Mouse (Mus musculus) limb, embryonic 14.5 days (tissue): Measurements from ENCODE around the gene S100a5. TPM values are rescaled to one million over a fixed set of nuclear protein-coding genes. Genes with fewer than 3 reads are reported as not detected.
A peak's percentile ranks its signal among the peaks of the same experiment; 100 is the strongest.

Experiments used
- ATAC-seq: fragments of 200-750 bp; cut with Nextera tagmentation; 2 replicates; pipeline ENCODE4 v1.8.0; 2017; ENCODE audit warnings: low read depth, moderate number of reproducible peaks, moderate TSS enrichment; ENCODE audit not compliant: low FRiP score
- DNase-seq: peaks from one replicate; pipeline ENCODE4 v3.0.0-alpha.2; 2015; ENCODE audit warnings: low spot score
- H3K27ac ChIP-seq: fragments of 300-500 bp; sonication (generic); replicated peaks from 2 replicates; pipeline ENCODE4 v1.5.1; 2014; ENCODE audit warnings: low read depth, mild to moderate bottlenecking, low read length, moderate library complexity, mixed read lengths
- H3K27me3 ChIP-seq: fragments of 300-500 bp; sonication (generic); 2 replicates; pipeline ENCODE4 v1.6.1; 2014; ENCODE audit warnings: low read length, mixed read lengths; ENCODE audit not compliant: control insufficient read depth, insufficient read depth
- H3K36me3 ChIP-seq: fragments of 300-500 bp; sonication (generic); 2 replicates; pipeline ENCODE4 v1.6.1; 2014; ENCODE audit warnings: mild to moderate bottlenecking, low read length, moderate library complexity, mixed read lengths; ENCODE audit not compliant: control insufficient read depth, insufficient read depth
- H3K4me1 ChIP-seq: fragments of 300-500 bp; sonication (generic); 2 replicates; pipeline ENCODE4 v1.6.1; 2014; ENCODE audit warnings: antibody characterized with exemption, low read length, mixed read lengths; ENCODE audit not compliant: control insufficient read depth, insufficient read depth
- H3K4me2 ChIP-seq: fragments of 300-500 bp; sonication (generic); replicated peaks from 2 replicates; pipeline ENCODE4 v1.6.1; 2014; ENCODE audit warnings: low read depth, mild to moderate bottlenecking, low read length, moderate library complexity; ENCODE audit not compliant: severe bottlenecking
- H3K4me3 ChIP-seq: fragments of 300-500 bp; sonication (generic); replicated peaks from 2 replicates; pipeline ENCODE4 v1.5.1; 2014; ENCODE audit warnings: low read length
- H3K9ac ChIP-seq: fragments of 300-500 bp; sonication (generic); 2 replicates; pipeline ENCODE4 v1.6.1; 2014; ENCODE audit warnings: mild to moderate bottlenecking, low read depth, low read length, moderate library complexity; ENCODE audit not compliant: severe bottlenecking
- H3K9me3 ChIP-seq: fragments of 300-500 bp; sonication (generic); 2 replicates; pipeline ENCODE4 v1.6.1; 2016; ENCODE audit warnings: low read length; ENCODE audit not compliant: control insufficient read depth
- POLR2A ChIP-seq: fragments of 200-500 bp; IDR thresholded peaks from 2 replicates; pipeline ENCODE4 v1.8.0; 2012; ENCODE audit warnings: inconsistent platforms, mild to moderate bottlenecking, moderate library complexity, borderline replicate concordance; ENCODE audit not compliant: insufficient read depth, insufficient read length; ENCODE audit errors: extremely low read depth
- WGBS: fragments of 180-500 bp; shearing (Covaris S2); extraction: QIAGEN DNeasy Blood & Tissue Kit; methylation state at CpG from one replicate; pipeline ENCODE4 v1.1.7; 2014; 5-methylcytosine and 5-hydroxymethylcytosine counted together
- polyA plus RNA-seq, 2 experiments: library from polyadenylated mRNA; depleted of rRNA in 1 of 2; stranded (reverse) in 1 of 2; unstranded in 1 of 2; fragments of >200 nt; fragmentation: Nextera tagmentation in 1 of 2; extraction: Ambion mirVana in 1 of 2; gene quantifications; 2 replicates each; pipeline versions ENCODE4 v1.2.1 to v1.2.3; 2012 to 2014

The S100a5 gene
- polyA plus RNA-seq (2012; rRNA removed), result not detected in 2 replicates
- polyA plus RNA-seq (2014; fragmentation: Nextera tagmentation; extraction: Ambion mirVana), result not detected in 2 replicates

GRCm38 (mm10) chr3:90608223-90608622 lies at the start of gene S100a5:
TSS of gene S100a5 (plus strand) at chr3:90608523.
- DNase-seq, result no peak
- no peak within 1 kb of the TSS for H3K4me2 ChIP-seq
- peaks cover 41% of the 10 kb centered on the region for H3K4me1 ChIP-seq
- no peaks in the 10 kb centered on the region for H3K36me3 ChIP-seq
- ATAC-seq, result no peak
- no peak within 1 kb of the TSS for H3K4me3 ChIP-seq
- 77% methylated on average over 3 of the region's 3 CpGs for WGBS
- H3K9me3 ChIP-seq, result no peaks in the 10 kb centered on the region
- no peak within 1 kb of the TSS for H3K27ac ChIP-seq
- no peak within 1 kb of the TSS for H3K9ac ChIP-seq
- TF ChIP-seq POLR2A, result no peak
- no peaks in the 10 kb centered on the region for H3K27me3 ChIP-seq

- no peaks in the 10 kb centered on the region for H3K36me3 ChIP-seq
Measured at GRCm38 (mm10) chr3:90560008-90560628, 48.2 kb upstream of the S100a5 start, which contains the start of gene S100a3. TSS of gene S100a3 (plus strand) at chr3:90560578.

GRCm38 (mm10) chr3:90574691-90575090 lies 33.6 kb upstream of the S100a5 start:
- no peak overlapping the region for H3K27ac ChIP-seq
- H3K4me2 ChIP-seq, result no peak overlapping the region
- H3K9ac ChIP-seq, result no peak overlapping the region
- no peaks in the 10 kb centered on the region for H3K36me3 ChIP-seq
- H3K27me3 ChIP-seq, result no peaks in the 10 kb centered on the region
- DNase-seq (no peak), ATAC-seq (no peak)
- TF ChIP-seq POLR2A, result no peak
- peaks cover 4% of the 10 kb centered on the region; the same call in 1 of the 2 replicates for H3K4me1 ChIP-seq
- WGBS, result 85% methylated on average over 5 of the region's 5 CpGs
- no peak overlapping the region for H3K4me3 ChIP-seq
- no peaks in the 10 kb centered on the region for H3K9me3 ChIP-seq

More at GRCm38 (mm10) chr3:90560008-90560628, 48.2 kb upstream of the S100a5 start, which contains the start of gene S100a3:
- 59% methylated on average over 6 of the region's 6 CpGs for WGBS
- H3K4me1 ChIP-seq, result no peaks in the 10 kb centered on the region
- ATAC-seq (peak; percentile 86), DNase-seq (peak; percentile 21)
- H3K4me2 ChIP-seq, result no peak within 1 kb of the TSS
- H3K4me3 ChIP-seq, result no peak within 1 kb of the TSS
- no peak for TF ChIP-seq POLR2A
- no peaks in the 10 kb centered on the region for H3K27me3 ChIP-seq
- no peaks in the 10 kb centered on the region for H3K9me3 ChIP-seq
- no peak within 1 kb of the TSS for H3K27ac ChIP-seq
- H3K9ac ChIP-seq, result no peak within 1 kb of the TSS

DNA sequence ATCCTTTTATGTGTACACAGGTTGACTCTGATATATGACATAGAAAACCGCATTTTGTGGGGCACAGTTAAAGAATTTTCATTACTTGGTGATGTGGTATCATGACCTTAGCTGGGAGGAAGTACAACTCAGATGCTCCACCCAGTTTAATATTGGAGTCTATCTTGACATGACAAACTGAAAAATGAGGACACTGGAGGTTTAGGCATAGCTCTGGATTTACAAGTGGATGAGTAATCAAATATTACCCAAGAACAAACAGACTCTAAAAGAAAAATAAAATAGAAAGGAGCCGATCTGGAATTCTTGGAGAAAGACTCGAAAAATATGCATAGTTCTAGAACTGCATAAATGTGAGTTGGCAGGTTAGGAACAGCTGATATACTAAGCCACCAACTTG lies 33.0 kb upstream of the S100a5 start:
- Histone ChIP-seq H3K9me3 (no peaks in the 10 kb centered on the region), H3K4me1 (peaks cover 4% of the 10 kb centered on the region; the same call in 1 of the 2 replicates), H3K4me3 (no peak overlapping the region), H3K9ac (no peak overlapping the region), H3K27ac (no peak overlapping the region), H3K4me2 (no peak overlapping the region), H3K27me3 (no peaks in the 10 kb centered on the region), H3K36me3 (no peaks in the 10 kb centered on the region)
- no peak for DNase-seq
- 83% methylated on average over 3 of the region's 3 CpGs for WGBS
- ATAC-seq, result no peak
- no peak for TF ChIP-seq POLR2A

DNA sequence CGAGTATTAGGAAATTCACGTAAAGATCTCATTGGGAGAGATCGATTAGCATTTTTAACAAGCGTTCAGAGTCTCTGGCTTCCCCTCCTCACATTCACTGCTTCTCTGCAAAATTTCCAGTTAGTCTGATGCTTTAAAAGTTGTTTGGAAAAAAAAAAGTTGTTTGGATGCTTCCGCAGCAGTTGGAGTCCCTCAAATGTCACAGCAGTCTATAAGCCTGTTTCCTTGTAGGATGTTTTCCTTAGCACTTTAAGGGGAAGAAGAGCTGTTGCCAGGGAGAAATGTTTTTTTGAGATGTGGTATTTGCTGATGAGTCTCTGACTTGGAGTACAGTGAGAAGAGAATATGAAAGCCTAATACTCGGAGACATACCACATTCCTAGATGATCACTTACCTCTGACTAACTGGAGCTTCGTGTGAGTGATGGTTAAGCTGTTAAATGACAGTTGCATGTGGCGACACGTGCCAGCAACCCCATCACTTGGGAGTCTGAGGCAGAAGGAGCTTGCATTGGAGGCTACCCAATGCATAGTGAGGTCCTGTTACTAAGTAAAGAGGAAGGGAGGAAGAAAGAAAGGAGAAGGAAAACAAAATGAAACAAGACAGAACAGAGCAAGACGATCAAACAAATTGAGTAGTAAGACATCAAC lies 31.8 kb upstream of the S100a5 start:
- Histone ChIP-seq H3K4me3 (no peak overlapping the region), H3K9me3 (no peaks in the 10 kb centered on the region), H3K4me1 (peaks cover 4% of the 10 kb centered on the region; the same call in 1 of the 2 replicates), H3K4me2 (no peak overlapping the region), H3K9ac (no peak overlapping the region), H3K27me3 (no peaks in the 10 kb centered on the region), H3K36me3 (no peaks in the 10 kb centered on the region), H3K27ac (no peak overlapping the region)
- DNase-seq (no peak), ATAC-seq (no peak)
- TF ChIP-seq POLR2A, result no peak
- 70% methylated on average over 10 of the region's 10 CpGs for WGBS
